Mouse (Mus musculus): ENCODE measurements at regions not wholly inside any gene's neighbourhood (a gene's known extent, or its start where the extent isn't known, plus 50 kb on each side); places are given as distances from the start of the nearest gene placed in this dataset.

- TF ChIP-seq CTCF (IDR thresholded peaks at IDR 0.05; ENCODE audit: extremely low read depth, insufficient read depth, low read length) (no peak), POLR2A (IDR thresholded peaks at IDR 0.05; ENCODE audit: extremely low read depth, insufficient read depth, low read length) (no peak)
- H3K4me1 ChIP-seq (ENCODE audit: control insufficient read depth, insufficient read depth, low read length): peaks cover 2% of the 10 kb centered on the region; the same call in 1 of the 2 replicates
- H3K4me3 ChIP-seq (ENCODE audit: insufficient read depth, low read length): no peak overlapping the region
- H3K27ac ChIP-seq (ENCODE audit: insufficient read depth, low read length): 0 out of 2 replicates have a peak overlapping the region, but pooled peaks have one; percentile 23
These were observed 233.6 kb downstream of the Ptprc start for GRCm38 (mm10) chr1:137941776-137942522.

GRCm38 (mm10) chr1:137935746-137936145 lies 239.8 kb downstream of the Ptprc start:
- Histone ChIP-seq H3K27ac (ENCODE audit: insufficient read depth, low read length) (no peak overlapping the region), H3K4me1 (ENCODE audit: control insufficient read depth, insufficient read depth, low read length) (no peaks in the 10 kb centered on the region; the same call in 1 of the 2 replicates), H3K4me3 (ENCODE audit: insufficient read depth, low read length) (no peak overlapping the region)
- TF ChIP-seq POLR2A (IDR thresholded peaks at IDR 0.05; ENCODE audit: extremely low read depth, insufficient read depth, low read length): no peak
- TF ChIP-seq CTCF (IDR thresholded peaks at IDR 0.05; ENCODE audit: extremely low read depth, insufficient read depth, low read length): no peak

GRCm38 (mm10) chr1:137929764-137930163 lies 245.7 kb downstream of the Ptprc start:
- Histone ChIP-seq H3K4me1 (ENCODE audit: control insufficient read depth, insufficient read depth, low read length) (peaks cover 5% of the 10 kb centered on the region), H3K4me3 (ENCODE audit: insufficient read depth, low read length) (no peak overlapping the region), H3K27ac (ENCODE audit: insufficient read depth, low read length) (no peak overlapping the region)
- TF ChIP-seq CTCF (IDR thresholded peaks at IDR 0.05; ENCODE audit: extremely low read depth, insufficient read depth, low read length) (no peak), POLR2A (IDR thresholded peaks at IDR 0.05; ENCODE audit: extremely low read depth, insufficient read depth, low read length) (no peak)

GRCm38 (mm10) chr1:137928522-137928921 lies 247.0 kb downstream of the Ptprc start:
- TF ChIP-seq CTCF (IDR thresholded peaks at IDR 0.05; ENCODE audit: extremely low read depth, insufficient read depth, low read length): no peak
- no peak for TF ChIP-seq POLR2A (IDR thresholded peaks at IDR 0.05; ENCODE audit: extremely low read depth, insufficient read depth, low read length)
- Histone ChIP-seq H3K4me3 (ENCODE audit: insufficient read depth, low read length) (no peak overlapping the region), H3K27ac (ENCODE audit: insufficient read depth, low read length) (no peak overlapping the region), H3K4me1 (ENCODE audit: control insufficient read depth, insufficient read depth, low read length) (peaks cover 7% of the 10 kb centered on the region)

- Histone ChIP-seq H3K4me1 (ENCODE audit: control insufficient read depth, insufficient read depth, low read length) (peaks cover 7% of the 10 kb centered on the region), H3K27ac (ENCODE audit: insufficient read depth, low read length) (no peak overlapping the region), H3K4me3 (ENCODE audit: insufficient read depth, low read length) (no peak overlapping the region)
- TF ChIP-seq POLR2A (IDR thresholded peaks at IDR 0.05; ENCODE audit: extremely low read depth, insufficient read depth, low read length) (no peak), CTCF (IDR thresholded peaks at IDR 0.05; ENCODE audit: extremely low read depth, insufficient read depth, low read length) (no peak)
These were observed 247.6 kb downstream of the Ptprc start for GRCm38 (mm10) chr1:137927953-137928352.

- TF ChIP-seq POLR2A (IDR thresholded peaks at IDR 0.05; ENCODE audit: extremely low read depth, insufficient read depth, low read length) (no peak), CTCF (IDR thresholded peaks at IDR 0.05; ENCODE audit: extremely low read depth, insufficient read depth, low read length) (no peak)
- Histone ChIP-seq H3K4me3 (ENCODE audit: insufficient read depth, low read length) (no peak overlapping the region), H3K4me1 (ENCODE audit: control insufficient read depth, insufficient read depth, low read length) (peaks cover 8% of the 10 kb centered on the region), H3K27ac (ENCODE audit: insufficient read depth, low read length) (no peak overlapping the region)
These were observed 249.2 kb downstream of the Ptprc start for GRCm38 (mm10) chr1:137926326-137926725.

- H3K4me3 ChIP-seq (ENCODE audit: insufficient read depth, low read length): no peak overlapping the region
- TF ChIP-seq CTCF (IDR thresholded peaks at IDR 0.05; ENCODE audit: extremely low read depth, insufficient read depth, low read length) (no peak), POLR2A (IDR thresholded peaks at IDR 0.05; ENCODE audit: extremely low read depth, insufficient read depth, low read length) (no peak)
- H3K27ac ChIP-seq (ENCODE audit: insufficient read depth, low read length): no peak overlapping the region
- H3K4me1 ChIP-seq (ENCODE audit: control insufficient read depth, insufficient read depth, low read length): peaks cover 8% of the 10 kb centered on the region
These were observed 251.4 kb downstream of the Ptprc start for GRCm38 (mm10) chr1:137924156-137924555.

GRCm38 (mm10) chr1:137923705-137924104 lies 251.8 kb downstream of the Ptprc start:
- no peak for TF ChIP-seq CTCF (IDR thresholded peaks at IDR 0.05; ENCODE audit: extremely low read depth, insufficient read depth, low read length)
- TF ChIP-seq POLR2A (IDR thresholded peaks at IDR 0.05; ENCODE audit: extremely low read depth, insufficient read depth, low read length): no peak
- H3K4me1 ChIP-seq (ENCODE audit: control insufficient read depth, insufficient read depth, low read length): peaks cover 8% of the 10 kb centered on the region
- H3K4me3 ChIP-seq (ENCODE audit: insufficient read depth, low read length): no peak overlapping the region
- H3K27ac ChIP-seq (ENCODE audit: insufficient read depth, low read length): no peak overlapping the region

- TF ChIP-seq CTCF (IDR thresholded peaks at IDR 0.05; ENCODE audit: extremely low read depth, insufficient read depth, low read length) (no peak), POLR2A (IDR thresholded peaks at IDR 0.05; ENCODE audit: extremely low read depth, insufficient read depth, low read length) (no peak)
- Histone ChIP-seq H3K27ac (ENCODE audit: insufficient read depth, low read length) (no peak overlapping the region), H3K4me3 (ENCODE audit: insufficient read depth, low read length) (no peak overlapping the region), H3K4me1 (ENCODE audit: control insufficient read depth, insufficient read depth, low read length) (peaks cover 6% of the 10 kb centered on the region; the same call in 1 of the 2 replicates)
These were observed 252.7 kb downstream of the Ptprc start for GRCm38 (mm10) chr1:137922769-137923168.

GRCm38 (mm10) chr1:137921592-137921991 lies 253.9 kb downstream of the Ptprc start:
- no peak for TF ChIP-seq CTCF (IDR thresholded peaks at IDR 0.05; ENCODE audit: extremely low read depth, insufficient read depth, low read length)
- TF ChIP-seq POLR2A (IDR thresholded peaks at IDR 0.05; ENCODE audit: extremely low read depth, insufficient read depth, low read length): no peak
- Histone ChIP-seq H3K27ac (ENCODE audit: insufficient read depth, low read length) (no peak overlapping the region), H3K4me3 (ENCODE audit: insufficient read depth, low read length) (no peak overlapping the region), H3K4me1 (ENCODE audit: control insufficient read depth, insufficient read depth, low read length) (peaks cover 6% of the 10 kb centered on the region; the same call in 1 of the 2 replicates)

Data from cortical plate, adult 2 months (tissue).